Mouse (Mus musculus): ENCODE measurements around the gene Nol4l. TPM values are rescaled to one million over a fixed set of nuclear protein-coding genes. Genes with fewer than 3 reads are reported as not detected.
"Not testable (repeated sequence)": the region's sequence is repeated elsewhere in the genome, so short reads cannot be mapped to it uniquely, and the experiment has no call there.

The Nol4l gene
- polyA plus RNA-seq, 1 experiment from 2014 or later: 23.5 TPM

GRCm38 (mm10) chr2:153404062-153404461, 125.7 kb downstream of the Nol4l start:
- Histone ChIP-seq H3K27me3 (replicated peaks; ENCODE audit: low read depth, poor library complexity, severe bottlenecking) (no peaks in the 10 kb centered on the region), H3K4me1 (no peaks in the 10 kb centered on the region), H3K9me3 (no peaks in the 10 kb centered on the region), H3K27ac (replicated peaks) (no peak overlapping the region), H3K4me3 (no peak overlapping the region), H3K36me3 (replicated peaks) (peaks cover 87% of the 10 kb centered on the region)
- WGBS: 91% methylated on average over 3 of the region's 3 CpGs
- DNase-seq (ENCODE audit: low spot score): no peak

- 94% methylated on average over 15 of the region's 15 CpGs for WGBS
- H3K27me3 ChIP-seq (replicated peaks; ENCODE audit: low read depth, poor library complexity, severe bottlenecking): no peaks in the 10 kb centered on the region
- H3K27ac ChIP-seq (replicated peaks): no peak overlapping the region
- peaks cover 5% of the 10 kb centered on the region; the same call in 1 of the 2 replicates for H3K9me3 ChIP-seq
- H3K4me1 ChIP-seq: no peaks in the 10 kb centered on the region
- peaks cover 91% of the 10 kb centered on the region for H3K36me3 ChIP-seq (replicated peaks)
- no peak overlapping the region for H3K4me3 ChIP-seq
- no peak for DNase-seq (ENCODE audit: low spot score)
These were observed 130.6 kb downstream of the Nol4l start for GRCm38 (mm10) chr2:153399166-153399565.

DNA sequence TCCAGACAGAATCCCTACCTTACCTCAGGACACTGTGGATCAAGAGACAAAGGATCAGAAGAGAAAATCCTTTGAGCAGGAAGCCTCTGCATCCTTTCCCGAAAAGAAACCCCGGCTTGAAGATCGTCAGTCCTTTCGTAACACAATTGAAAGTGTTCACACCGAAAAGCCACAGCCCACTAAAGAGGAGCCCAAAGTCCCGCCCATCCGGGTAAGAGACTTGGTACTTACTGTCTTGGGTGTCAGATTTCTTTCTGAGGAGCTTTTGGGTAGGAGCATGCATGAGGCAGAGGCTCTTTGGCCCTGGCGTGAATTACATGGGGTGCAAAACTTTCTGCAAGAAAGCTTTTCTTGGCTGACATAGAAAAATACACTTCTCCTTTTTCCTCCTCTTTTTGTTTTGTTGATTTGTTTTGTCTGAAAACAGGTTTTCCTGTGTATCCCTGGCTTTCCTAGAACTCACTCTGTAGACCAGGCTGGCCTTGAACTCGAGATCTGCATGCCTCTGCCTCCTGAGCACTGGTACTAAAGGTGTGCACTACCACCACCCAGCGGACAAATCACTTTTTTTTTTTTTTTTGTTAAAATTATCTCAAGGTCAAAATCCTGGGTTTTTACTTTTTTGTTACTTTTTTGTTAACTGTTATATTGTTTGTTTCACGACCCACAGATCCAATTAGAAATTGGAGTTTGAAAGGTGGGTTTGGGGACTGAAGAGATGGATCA, 131.8 kb downstream of the Nol4l start:
- Histone ChIP-seq H3K4me1 (no peaks in the 10 kb centered on the region), H3K27me3 (replicated peaks; ENCODE audit: low read depth, poor library complexity, severe bottlenecking) (no peaks in the 10 kb centered on the region), H3K9me3 (peaks cover 9% of the 10 kb centered on the region; the same call in 1 of the 2 replicates), H3K4me3 (no peak overlapping the region), H3K36me3 (replicated peaks) (peaks cover 98% of the 10 kb centered on the region), H3K27ac (replicated peaks) (no peak overlapping the region)
- WGBS: 91% methylated on average over 11 of the region's 11 CpGs
- DNase-seq (ENCODE audit: low spot score): no peak

- no peak overlapping the region for H3K27ac ChIP-seq (replicated peaks)
- peaks cover 97% of the 10 kb centered on the region for H3K36me3 ChIP-seq (replicated peaks)
- no peak for DNase-seq (ENCODE audit: low spot score)
- H3K4me3 ChIP-seq: no peak overlapping the region
- H3K27me3 ChIP-seq (replicated peaks; ENCODE audit: low read depth, poor library complexity, severe bottlenecking): no peaks in the 10 kb centered on the region
- WGBS: 93% methylated on average over 10 of the region's 10 CpGs
- peaks cover 9% of the 10 kb centered on the region; the same call in 1 of the 2 replicates for H3K9me3 ChIP-seq
- H3K4me1 ChIP-seq: no peaks in the 10 kb centered on the region
These were observed 136.7 kb downstream of the Nol4l start for GRCm38 (mm10) chr2:153393045-153393444.

DNA sequence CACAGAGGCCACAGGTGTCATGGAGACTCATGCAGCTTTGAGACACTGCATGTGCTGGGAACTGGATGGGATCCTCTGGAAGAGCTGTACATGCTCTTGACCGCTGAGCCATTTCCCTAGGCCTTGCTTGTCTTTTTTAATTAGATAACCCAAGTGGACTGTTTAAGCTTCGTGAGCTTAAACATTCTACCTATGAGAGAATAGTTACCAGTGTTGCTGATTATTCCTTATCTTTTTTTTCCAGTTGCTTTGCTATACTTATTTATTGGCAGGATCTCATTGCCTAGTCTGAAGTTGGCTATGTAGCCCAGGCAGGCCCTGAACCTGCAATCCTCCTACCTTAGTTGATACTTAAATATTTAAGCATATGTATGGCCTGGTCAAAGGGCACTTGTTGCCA, 139.9 kb downstream of the Nol4l start:
- H3K4me3 ChIP-seq: no peak overlapping the region
- H3K27ac ChIP-seq (replicated peaks): no peak overlapping the region
- peaks cover 9% of the 10 kb centered on the region; the same call in 1 of the 2 replicates for H3K9me3 ChIP-seq
- no peak for DNase-seq (ENCODE audit: low spot score)
- H3K4me1 ChIP-seq: no peaks in the 10 kb centered on the region
- WGBS: 93% methylated on average over 2 of the region's 2 CpGs
- no peaks in the 10 kb centered on the region for H3K27me3 ChIP-seq (replicated peaks; ENCODE audit: low read depth, poor library complexity, severe bottlenecking)
- peaks cover 93% of the 10 kb centered on the region for H3K36me3 ChIP-seq (replicated peaks)

DNA sequence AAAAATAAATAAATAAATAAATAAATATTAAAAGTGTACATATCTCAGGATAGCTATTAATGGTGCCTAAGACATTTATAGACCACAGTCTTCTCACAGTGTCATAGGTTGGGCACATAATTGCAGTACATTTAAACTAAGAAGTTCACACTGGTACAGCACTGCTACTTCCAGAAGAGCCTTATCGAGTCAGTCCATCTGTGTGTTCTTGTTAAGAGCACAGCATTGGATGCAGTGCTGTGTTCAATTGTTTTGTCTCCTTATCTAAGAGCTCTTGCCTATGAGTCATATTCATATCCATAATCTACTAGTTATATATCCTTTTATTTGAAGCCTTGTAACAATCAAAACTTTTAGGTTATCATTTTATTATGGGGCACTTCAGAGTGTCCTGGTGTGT, 149.3 kb downstream of the Nol4l start:
- Histone ChIP-seq H3K4me3 (no peak overlapping the region), H3K36me3 (replicated peaks) (peaks cover 82% of the 10 kb centered on the region), H3K27me3 (replicated peaks; ENCODE audit: low read depth, poor library complexity, severe bottlenecking) (no peaks in the 10 kb centered on the region), H3K4me1 (no peaks in the 10 kb centered on the region), H3K27ac (replicated peaks) (no peak overlapping the region), H3K9me3 (no peaks in the 10 kb centered on the region)
- 99% methylated on average over 1 of the region's 1 CpGs for WGBS
- DNase-seq (ENCODE audit: low spot score): no peak

DNA sequence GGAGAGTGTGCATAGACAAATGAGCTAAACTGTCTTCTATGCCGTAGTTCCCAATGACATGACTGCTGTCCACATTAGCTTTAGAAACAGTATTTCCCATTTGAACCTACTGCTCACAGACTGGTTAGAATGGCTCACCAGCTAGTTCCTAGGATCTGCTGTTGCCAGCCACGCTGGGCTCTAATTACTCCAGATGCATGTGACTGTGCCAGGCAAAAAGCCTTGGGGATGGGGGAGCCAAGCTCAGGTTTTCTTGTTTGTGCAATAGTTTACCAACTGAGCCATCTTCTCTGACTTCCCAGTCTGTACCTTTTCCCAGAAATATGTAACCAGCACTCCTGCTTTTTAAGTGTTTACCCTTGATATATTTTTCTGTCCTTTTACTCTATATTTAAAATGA, 154.4 kb downstream of the Nol4l start:
- no peak for DNase-seq (ENCODE audit: low spot score)
- 82% methylated on average over 2 of the region's 2 CpGs for WGBS
- Histone ChIP-seq H3K27ac (replicated peaks) (no peak overlapping the region), H3K4me1 (no peaks in the 10 kb centered on the region), H3K27me3 (replicated peaks; ENCODE audit: low read depth, poor library complexity, severe bottlenecking) (no peaks in the 10 kb centered on the region), H3K9me3 (no peaks in the 10 kb centered on the region), H3K36me3 (replicated peaks) (peaks cover 63% of the 10 kb centered on the region), H3K4me3 (no peak overlapping the region)

DNA sequence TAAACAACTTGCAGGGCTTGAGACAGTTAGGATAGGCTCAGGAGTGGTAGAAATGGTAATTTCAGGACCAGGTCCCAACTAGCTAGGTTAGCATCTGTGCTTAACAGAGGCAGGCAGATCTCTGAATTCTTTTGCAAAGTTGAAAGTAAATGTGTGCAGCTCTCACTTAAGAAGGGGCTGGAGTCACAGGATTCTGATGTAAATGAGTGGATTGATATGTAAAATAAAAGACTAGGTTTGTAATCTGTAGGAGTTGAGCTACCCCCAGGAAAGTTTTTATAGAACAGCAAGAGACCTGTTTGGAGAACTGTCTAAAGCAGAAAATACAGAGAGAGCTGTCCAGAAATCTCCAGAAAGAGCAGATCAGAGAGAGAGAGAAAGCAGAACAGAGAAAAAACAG, 158.9 kb downstream of the Nol4l start:
- H3K27me3 ChIP-seq (replicated peaks; ENCODE audit: low read depth, poor library complexity, severe bottlenecking): no peaks in the 10 kb centered on the region
- no peak overlapping the region for H3K4me3 ChIP-seq
- H3K4me1 ChIP-seq: no peaks in the 10 kb centered on the region
- no peak for DNase-seq (ENCODE audit: low spot score)
- peaks cover 73% of the 10 kb centered on the region for H3K36me3 ChIP-seq (replicated peaks)
- H3K9me3 ChIP-seq: no peaks in the 10 kb centered on the region
- H3K27ac ChIP-seq (replicated peaks): no peak overlapping the region

- H3K36me3 ChIP-seq (replicated peaks): peaks cover 96% of the 10 kb centered on the region
These were observed 165.2 kb downstream of the Nol4l start for GRCm38 (mm10) chr2:153364531-153364930.

GRCm38 (mm10) chr2:153361101-153361710, 168.6 kb downstream of the Nol4l start:
- Histone ChIP-seq H3K27ac (replicated peaks) (no peak overlapping the region), H3K9me3 (no peaks in the 10 kb centered on the region), H3K27me3 (replicated peaks; ENCODE audit: low read depth, poor library complexity, severe bottlenecking) (no peaks in the 10 kb centered on the region), H3K4me1 (no peaks in the 10 kb centered on the region), H3K4me3 (no peak overlapping the region), H3K36me3 (replicated peaks) (peaks cover 96% of the 10 kb centered on the region)
- DNase-seq (ENCODE audit: low spot score): no peak
- 86% methylated on average over 1 of the region's 1 CpGs for WGBS

More at GRCm38 (mm10) chr2:153364531-153364930, 165.2 kb downstream of the Nol4l start:
- H3K4me3 ChIP-seq; H3K4me1 ChIP-seq; H3K9me3 ChIP-seq; H3K27ac ChIP-seq (replicated peaks); DNase-seq (ENCODE audit: low spot score); H3K27me3 ChIP-seq (replicated peaks; ENCODE audit: low read depth, poor library complexity, severe bottlenecking): not testable (repeated sequence)
- 91% methylated on average over 14 of the region's 14 CpGs for WGBS

Other genes starting within 250 kb of the Nol4l start
- gene Kif3b, start 238.6 kb downstream of the Nol4l start, polyA plus RNA-seq (2016; fragmentation: Nextera tagmentation; extraction: Ambion mirVana): 6.2 and 6.4 TPM in 2 replicates
- 14.2 and 14.4 TPM in 2 replicates for gene Asxl1, start 184.1 kb downstream of the Nol4l start, polyA plus RNA-seq (2016; fragmentation: Nextera tagmentation; extraction: Ambion mirVana)
- gene 4930404H24Rik, start 37.2 kb downstream of the Nol4l start, polyA plus RNA-seq (2016; fragmentation: Nextera tagmentation; extraction: Ambion mirVana): not detected in 2 replicates
- gene Commd7, start 102.8 kb upstream of the Nol4l start, polyA plus RNA-seq (2016; fragmentation: Nextera tagmentation; extraction: Ambion mirVana): 72.2 and 74.3 TPM in 2 replicates
- gene Dnmt3b, start 119.5 kb upstream of the Nol4l start, polyA plus RNA-seq (2016; fragmentation: Nextera tagmentation; extraction: Ambion mirVana): 26.5 and 30.2 TPM in 2 replicates
- gene Dnmt3c, start 166.7 kb upstream of the Nol4l start, polyA plus RNA-seq (2016; fragmentation: Nextera tagmentation; extraction: Ambion mirVana): not detected in 2 replicates
- 306 and 312 TPM in 2 replicates for gene Mapre1, start 211.3 kb upstream of the Nol4l start, polyA plus RNA-seq (2016; fragmentation: Nextera tagmentation; extraction: Ambion mirVana)
- gene Efcab8, start 250.0 kb upstream of the Nol4l start, polyA plus RNA-seq (2016; fragmentation: Nextera tagmentation; extraction: Ambion mirVana): 0.14 TPM in 1 of 2 replicates, not detected in the other